Mouse (Mus musculus) neural tube, embryonic 14.5 days (tissue): ENCODE results near the gene Gbf1. TPM values are rescaled to one million over a fixed set of nuclear protein-coding genes. Genes with fewer than 3 reads are reported as not detected.

ENCODE experiments used
- ATAC-seq: fragments of 200-750 bp; cut with Nextera tagmentation; 2 replicates; pipeline ENCODE4 v1.8.0; 2017; ENCODE audit warnings: low read depth, mild to moderate bottlenecking, moderate TSS enrichment, moderate library complexity
- H3K27ac ChIP-seq: fragments of 300-500 bp; sonication (generic); 2 replicates; pipeline ENCODE4 v1.5.1; 2014; ENCODE audit warnings: low read depth, mild to moderate bottlenecking, control low read depth, low read length, moderate library complexity, mixed read lengths
- H3K27me3 ChIP-seq: fragments of 300-500 bp; sonication (generic); 2 replicates; pipeline ENCODE4 v1.6.1; 2014; ENCODE audit warnings: low read length; ENCODE audit not compliant: control insufficient read depth, insufficient read depth
- H3K36me3 ChIP-seq: fragments of 300-500 bp; sonication (generic); 2 replicates; pipeline ENCODE4 v1.6.1; 2014; ENCODE audit warnings: low read length, mixed read lengths; ENCODE audit not compliant: control insufficient read depth, insufficient read depth
- H3K4me1 ChIP-seq: fragments of 300-500 bp; sonication (generic); 2 replicates; pipeline ENCODE4 v1.6.1; 2014; ENCODE audit warnings: low read length; ENCODE audit not compliant: control insufficient read depth, insufficient read depth
- H3K4me2 ChIP-seq: fragments of 300-500 bp; sonication (generic); 2 replicates; pipeline ENCODE4 v1.6.1; 2014; ENCODE audit warnings: mild to moderate bottlenecking, low read depth, low read length, control low read depth
- H3K4me3 ChIP-seq: fragments of 300-500 bp; sonication (generic); 2 replicates; pipeline ENCODE4 v1.5.1; 2014; ENCODE audit warnings: low read depth, low read length, control low read depth, mixed read lengths
- H3K9ac ChIP-seq: fragments of 300-500 bp; sonication (generic); replicated peaks from 2 replicates; pipeline ENCODE4 v1.6.1; 2014; ENCODE audit warnings: low read depth, mild to moderate bottlenecking, control low read depth, low read length, mixed read lengths
- H3K9me3 ChIP-seq: fragments of 300-500 bp; sonication (generic); 2 replicates; pipeline ENCODE4 v1.6.1; 2016; ENCODE audit warnings: low read length; ENCODE audit not compliant: control insufficient read depth
- WGBS: fragments of 180-500 bp; shearing (Covaris S2); extraction: QIAGEN DNeasy Blood & Tissue Kit; methylation state at CpG from one replicate; pipeline ENCODE4 v1.1.7; 2014; 5-methylcytosine and 5-hydroxymethylcytosine counted together
- polyA plus RNA-seq: library from polyadenylated mRNA; unstranded; fragments of >200 nt; fragmentation: Nextera tagmentation; extraction: Ambion mirVana; gene quantifications from 2 replicates; pipeline ENCODE4 v1.2.1, GENCODE M21; 2014

The Gbf1 gene
- polyA plus RNA-seq, 1 experiment from 2014 or later = 79.4 TPM

GRCm38 (mm10) chr19:46169396-46169795 lies 17.1 kb downstream of the Gbf1 start:
- Histone ChIP-seq H3K9me3 (no peaks in the 10 kb centered on the region), H3K4me3 (no peak overlapping the region), H3K9ac (no peak overlapping the region), H3K27ac (no peak overlapping the region), H3K27me3 (no peaks in the 10 kb centered on the region), H3K36me3 (peaks cover 35% of the 10 kb centered on the region), H3K4me1 (no peaks in the 10 kb centered on the region), H3K4me2 (no peak overlapping the region)
- no peak for ATAC-seq
- WGBS = 92% methylated on average over 3 of the region's 3 CpGs

- H3K4me2 ChIP-seq = no peak overlapping the region
- H3K27me3 ChIP-seq = no peaks in the 10 kb centered on the region
- no peak overlapping the region for H3K4me3 ChIP-seq
- H3K9ac ChIP-seq = no peak overlapping the region
- H3K27ac ChIP-seq = no peak overlapping the region
- 65% methylated on average over 1 of the region's 1 CpGs for WGBS
- no peaks in the 10 kb centered on the region for H3K4me1 ChIP-seq
- no peak for ATAC-seq
- no peaks in the 10 kb centered on the region for H3K9me3 ChIP-seq
- H3K36me3 ChIP-seq = peaks cover 30% of the 10 kb centered on the region
These were observed 17.6 kb downstream of the Gbf1 start for GRCm38 (mm10) chr19:46169913-46170312.

GRCm38 (mm10) chr19:46172541-46172940 lies 20.2 kb downstream of the Gbf1 start:
- 85% methylated on average over 5 of the region's 5 CpGs for WGBS
- H3K4me2 ChIP-seq = no peak overlapping the region

GRCm38 (mm10) chr19:46175173-46175572 lies 22.9 kb downstream of the Gbf1 start:
- Histone ChIP-seq H3K9me3 (no peaks in the 10 kb centered on the region), H3K4me1 (0 out of 2 replicates have a peak, but pooled peaks cover 2% of the 10 kb centered on the region), H3K4me2 (no peak overlapping the region), H3K36me3 (peaks cover 19% of the 10 kb centered on the region), H3K9ac (no peak overlapping the region), H3K4me3 (no peak overlapping the region), H3K27me3 (no peaks in the 10 kb centered on the region), H3K27ac (no peak overlapping the region)
- no peak for ATAC-seq

More at GRCm38 (mm10) chr19:46172541-46172940, 20.2 kb downstream of the Gbf1 start:
- Histone ChIP-seq H3K4me1 (0 out of 2 replicates have a peak, but pooled peaks cover 2% of the 10 kb centered on the region), H3K27ac (no peak overlapping the region), H3K9ac (no peak overlapping the region), H3K4me3 (no peak overlapping the region), H3K27me3 (no peaks in the 10 kb centered on the region), H3K36me3 (peaks cover 19% of the 10 kb centered on the region), H3K9me3 (no peaks in the 10 kb centered on the region)
- ATAC-seq = no peak

GRCm38 (mm10) chr19:46177046-46177445 lies 24.7 kb downstream of the Gbf1 start:
- no peak for ATAC-seq
- H3K9ac ChIP-seq = no peak overlapping the region

GRCm38 (mm10) chr19:46180274-46180673 lies 28.0 kb downstream of the Gbf1 start:
- WGBS = 96% methylated on average over 2 of the region's 2 CpGs
- Histone ChIP-seq H3K9ac (no peak overlapping the region), H3K4me1 (0 out of 2 replicates have a peak, but pooled peaks cover 2% of the 10 kb centered on the region), H3K36me3 (peaks cover 6% of the 10 kb centered on the region; the same call in 1 of the 2 replicates), H3K4me3 (no peak overlapping the region), H3K4me2 (no peak overlapping the region), H3K9me3 (no peaks in the 10 kb centered on the region), H3K27me3 (no peaks in the 10 kb centered on the region), H3K27ac (no peak overlapping the region)
- ATAC-seq = no peak

More at GRCm38 (mm10) chr19:46177046-46177445, 24.7 kb downstream of the Gbf1 start:
- Histone ChIP-seq H3K4me1 (0 out of 2 replicates have a peak, but pooled peaks cover 2% of the 10 kb centered on the region), H3K27me3 (no peaks in the 10 kb centered on the region), H3K4me3 (no peak overlapping the region), H3K36me3 (peaks cover 9% of the 10 kb centered on the region), H3K27ac (no peak overlapping the region), H3K9me3 (no peaks in the 10 kb centered on the region), H3K4me2 (no peak overlapping the region)
- WGBS = 34% methylated on average over 5 of the region's 5 CpGs

GRCm38 (mm10) chr19:46182241-46182640 lies 29.9 kb downstream of the Gbf1 start:
- H3K9me3 ChIP-seq = no peaks in the 10 kb centered on the region
- WGBS = 95% methylated on average over 3 of the region's 3 CpGs
- H3K27me3 ChIP-seq = no peaks in the 10 kb centered on the region
- H3K4me2 ChIP-seq = no peak overlapping the region
- no peak for ATAC-seq
- no peak overlapping the region for H3K9ac ChIP-seq
- peaks cover 6% of the 10 kb centered on the region; the same call in 1 of the 2 replicates for H3K36me3 ChIP-seq
- no peak overlapping the region for H3K27ac ChIP-seq
- no peak overlapping the region for H3K4me3 ChIP-seq
- H3K4me1 ChIP-seq = no peaks in the 10 kb centered on the region

- Histone ChIP-seq H3K9ac (no peak overlapping the region), H3K4me2 (no peak overlapping the region), H3K27me3 (no peaks in the 10 kb centered on the region), H3K4me1 (no peaks in the 10 kb centered on the region), H3K9me3 (no peaks in the 10 kb centered on the region), H3K36me3 (peaks cover 6% of the 10 kb centered on the region; the same call in 1 of the 2 replicates), H3K4me3 (no peak overlapping the region), H3K27ac (no peak overlapping the region)
- no peak for ATAC-seq
- 68% methylated on average over 3 of the region's 3 CpGs for WGBS
These were observed 34.3 kb downstream of the Gbf1 start for GRCm38 (mm10) chr19:46186611-46187010.

GRCm38 (mm10) chr19:46187203-46187602 lies 34.9 kb downstream of the Gbf1 start:
- H3K36me3 ChIP-seq = peaks cover 3% of the 10 kb centered on the region; the same call in 1 of the 2 replicates
- H3K27me3 ChIP-seq = no peaks in the 10 kb centered on the region
- H3K9me3 ChIP-seq = no peaks in the 10 kb centered on the region
- H3K9ac ChIP-seq = no peak overlapping the region
- no peak overlapping the region for H3K4me3 ChIP-seq
- no peak for ATAC-seq
- no peak overlapping the region for H3K27ac ChIP-seq
- 80% methylated on average over 2 of the region's 2 CpGs for WGBS
- H3K4me1 ChIP-seq = no peaks in the 10 kb centered on the region
- no peak overlapping the region for H3K4me2 ChIP-seq
